Mouse (Mus musculus): Measurements from ENCODE around the gene Pum1.
"Not testable (repeated sequence)": the region's sequence is repeated elsewhere in the genome, so short reads cannot be mapped to it uniquely, and the experiment has no call there.

Gene Pum1

DNA sequence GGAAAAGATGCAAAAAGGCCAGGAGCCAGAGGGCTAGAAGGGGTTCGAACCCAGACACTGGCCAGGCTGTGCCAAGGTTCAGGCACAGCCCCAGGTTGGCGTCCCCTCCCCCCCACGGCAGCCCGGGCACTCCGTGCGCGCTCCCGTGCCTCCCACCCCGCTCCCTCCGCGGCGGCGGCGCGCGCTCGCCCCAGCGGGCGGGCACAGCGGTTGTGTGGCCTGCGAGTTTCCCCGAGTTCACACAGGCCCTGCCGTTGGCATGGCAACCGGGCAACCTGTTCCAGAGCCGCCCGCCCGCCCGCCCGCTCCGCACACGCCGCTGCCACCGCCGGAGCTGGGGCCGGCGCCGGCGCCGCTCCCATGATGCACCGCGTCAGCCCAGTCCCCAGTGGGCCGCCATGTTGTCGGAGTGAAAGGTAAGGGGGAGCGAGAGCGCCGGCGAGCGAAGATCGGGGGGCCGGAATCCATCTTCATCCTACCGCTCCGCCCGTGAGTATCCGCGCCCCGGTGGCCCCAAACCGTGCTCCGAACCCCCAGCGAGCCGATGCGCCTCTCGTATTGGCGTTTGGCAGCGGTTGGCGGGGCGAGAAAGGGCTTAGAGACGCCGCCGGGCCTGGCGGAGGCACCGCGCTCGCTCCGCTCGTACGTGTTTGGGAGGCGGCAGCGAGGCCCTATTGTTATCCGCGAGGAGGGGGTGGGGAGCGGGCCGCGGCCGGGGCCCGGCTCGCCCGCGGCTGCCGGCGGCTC, at the start of gene Pum1:
Gene Pum1 (plus strand): TSS at position 343 of the 747 bp plus-strand sequence.
- DNase-seq (ENCODE audit: low read depth in 1 of 2, low spot score in 2 of 2): peak; percentile 33 to 59

DNA sequence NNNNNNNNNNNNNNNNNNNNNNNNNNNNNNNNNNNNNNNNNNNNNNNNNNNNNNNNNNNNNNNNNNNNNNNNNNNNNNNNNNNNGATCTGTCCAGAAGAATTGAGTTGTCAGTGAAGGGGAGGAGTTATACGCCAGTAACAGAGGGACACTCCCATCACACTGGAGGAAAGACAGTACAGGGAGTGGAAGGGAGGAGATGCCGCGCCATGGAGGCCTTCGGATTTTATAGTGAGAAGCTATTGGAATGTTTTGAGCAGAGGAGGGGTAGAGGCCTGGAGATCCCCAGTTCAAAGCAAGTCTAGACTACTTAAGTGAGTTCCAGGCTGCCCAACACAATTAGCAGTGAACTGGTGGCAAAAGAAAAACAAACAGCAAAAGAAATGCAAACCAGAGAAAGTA, 33.7 kb upstream of the Pum1 start:
- DNase-seq (ENCODE audit: low read depth in 1 of 2, low spot score in 2 of 2): no peak

DNA sequence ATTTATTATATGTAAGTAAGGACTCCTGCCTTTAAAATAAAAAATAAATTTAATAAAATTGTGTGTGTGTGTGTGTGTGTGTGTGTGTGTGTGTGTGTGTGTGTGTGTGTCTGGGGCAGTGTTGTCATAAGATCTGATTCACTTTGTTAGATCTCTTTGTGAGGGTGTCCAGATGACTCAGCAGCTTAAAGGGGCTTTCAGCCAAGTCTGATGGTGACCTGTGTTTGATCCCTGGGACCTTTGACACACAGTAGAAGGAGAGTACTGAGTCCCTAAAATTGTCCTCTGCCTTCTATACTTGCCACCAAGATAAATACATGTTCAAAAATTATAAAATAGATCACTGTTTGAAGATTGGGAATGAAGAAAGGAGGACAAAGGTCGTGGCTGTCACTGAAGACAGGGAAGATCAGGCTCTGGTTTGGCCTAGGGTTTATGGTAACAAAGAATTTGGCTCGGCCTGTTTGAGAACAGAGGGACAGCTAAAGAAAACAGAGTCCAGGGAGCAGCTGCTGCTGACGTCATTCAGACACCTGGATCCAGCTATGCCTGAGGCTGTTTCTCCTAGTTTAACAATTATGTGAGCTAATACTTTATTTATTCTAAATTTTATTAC, 32.8 kb upstream of the Pum1 start:
- no peak for DNase-seq (ENCODE audit: low read depth in 1 of 2, low spot score in 2 of 2)

DNA sequence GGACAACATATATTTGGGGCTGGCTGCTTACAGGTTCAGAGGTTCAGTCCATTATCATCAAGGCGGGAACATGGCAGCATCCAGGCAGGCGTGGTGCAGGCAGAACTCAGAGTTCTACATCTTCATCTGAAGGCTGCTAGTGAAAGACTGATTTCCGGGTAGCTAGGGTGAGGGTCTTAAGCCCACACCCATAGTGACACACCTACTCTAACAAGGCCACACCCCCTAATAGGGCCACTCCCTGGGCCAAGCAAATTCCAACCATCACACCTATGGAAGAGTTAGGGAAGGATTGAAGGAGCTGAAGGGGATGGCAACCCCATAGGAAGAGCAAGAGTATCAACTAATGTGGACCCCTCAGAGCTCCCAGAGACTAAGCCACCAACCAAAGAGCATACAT, 28.0 kb upstream of the Pum1 start:
- not testable (repeated sequence) for DNase-seq (ENCODE audit: low read depth in 1 of 2, low spot score in 2 of 2)

DNA sequence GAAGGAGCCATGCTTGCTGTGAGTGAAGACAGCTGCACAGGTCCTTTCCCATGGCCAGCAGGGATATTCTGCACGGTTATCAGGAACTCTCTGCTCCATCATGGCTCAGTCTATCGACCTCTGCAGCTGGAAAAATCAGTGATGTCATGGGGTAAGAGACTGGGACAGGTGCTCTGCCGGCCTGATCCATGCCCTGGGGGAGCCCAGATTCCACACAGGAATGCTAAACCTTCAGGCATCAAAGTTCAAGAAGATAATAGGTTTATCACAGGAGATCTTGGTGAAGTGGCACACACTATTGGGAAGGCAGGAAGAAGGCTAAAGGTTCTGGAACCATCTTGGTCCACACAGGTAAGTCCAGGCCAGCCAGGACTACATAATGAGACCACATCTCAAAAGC, 26.4 kb upstream of the Pum1 start:
- DNase-seq (ENCODE audit: low read depth in 1 of 2, low spot score in 2 of 2): no peak

DNA sequence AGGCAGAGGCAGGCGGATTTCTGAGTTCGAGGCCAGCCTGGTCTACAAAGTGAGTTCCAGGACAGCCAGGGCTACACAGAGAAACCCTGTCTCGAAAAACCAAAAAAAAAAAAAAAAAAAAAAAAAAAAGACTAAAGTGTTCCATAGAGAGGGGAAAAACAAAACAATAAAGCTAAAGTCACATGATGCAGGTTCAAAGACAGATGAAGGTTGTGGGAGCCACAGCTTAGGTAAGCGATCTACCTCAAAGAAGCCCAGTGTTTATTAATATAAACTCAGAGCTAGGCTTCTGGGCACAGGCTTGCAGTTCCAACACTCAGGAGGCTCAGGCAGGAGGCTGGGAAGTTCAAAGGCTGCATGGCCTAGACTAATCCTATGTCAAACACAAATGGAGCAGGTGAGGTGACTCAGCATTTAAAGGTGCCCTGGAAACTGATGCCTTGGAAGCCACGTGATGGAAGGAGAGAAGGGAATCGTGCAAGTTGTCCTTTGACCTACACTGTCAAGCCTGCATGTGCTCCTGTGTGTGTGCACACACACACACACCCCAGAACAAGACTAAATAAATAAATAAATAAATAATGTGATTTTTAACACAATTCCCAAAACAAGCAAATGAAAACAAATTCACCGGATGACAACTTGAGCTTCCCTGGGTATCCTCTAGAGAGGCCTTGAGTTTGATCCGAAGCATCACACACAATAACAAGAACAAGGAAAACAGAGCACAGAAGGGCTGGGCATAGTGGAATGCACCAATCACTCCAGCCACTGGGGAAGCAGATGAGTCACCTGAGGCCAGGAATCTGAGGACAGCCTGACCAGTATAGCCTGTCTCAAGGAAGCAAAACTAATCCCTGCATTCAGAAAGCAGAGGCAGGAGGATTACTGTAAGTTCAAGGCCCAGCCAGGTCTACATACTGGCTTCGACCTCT, 25.4 kb upstream of the Pum1 start:
- DNase-seq (ENCODE audit: low read depth in 1 of 2, low spot score in 2 of 2): no peak

DNA sequence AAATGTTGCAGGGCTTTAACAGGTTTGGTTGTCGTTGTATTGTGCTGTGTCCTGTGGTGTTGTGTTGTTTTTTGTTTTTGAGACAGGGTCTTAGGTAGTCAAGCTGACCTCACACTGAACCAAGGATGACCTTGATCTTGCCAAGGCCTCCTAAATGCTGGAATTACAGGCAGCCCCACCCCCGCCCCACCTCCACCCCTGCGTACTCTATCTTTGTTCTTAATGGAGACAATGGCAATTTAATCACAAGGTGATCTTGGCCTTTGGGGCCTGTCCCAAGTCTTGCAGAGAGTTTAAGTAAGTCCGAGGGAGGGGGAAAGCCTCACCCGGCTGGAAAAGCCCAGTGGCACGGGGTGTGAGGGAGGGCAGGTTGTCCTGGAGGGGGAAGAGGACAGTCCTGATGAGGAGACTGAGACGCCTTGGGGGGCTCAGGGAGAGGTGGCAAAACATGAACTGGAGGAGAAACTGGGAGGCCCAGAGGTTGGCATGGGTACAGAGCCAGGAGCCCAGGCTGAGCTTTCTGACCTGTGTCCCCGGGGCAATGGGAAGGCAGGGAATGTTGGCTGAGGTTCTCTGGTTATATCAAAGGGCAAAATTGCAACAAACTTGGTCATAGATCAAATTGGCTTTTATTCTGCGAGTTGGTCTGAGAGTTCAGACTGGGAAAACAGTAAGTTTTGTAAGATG, 22.9 kb upstream of the Pum1 start:
- DNase-seq (ENCODE audit: low read depth in 1 of 2, low spot score in 2 of 2): no peak

DNA sequence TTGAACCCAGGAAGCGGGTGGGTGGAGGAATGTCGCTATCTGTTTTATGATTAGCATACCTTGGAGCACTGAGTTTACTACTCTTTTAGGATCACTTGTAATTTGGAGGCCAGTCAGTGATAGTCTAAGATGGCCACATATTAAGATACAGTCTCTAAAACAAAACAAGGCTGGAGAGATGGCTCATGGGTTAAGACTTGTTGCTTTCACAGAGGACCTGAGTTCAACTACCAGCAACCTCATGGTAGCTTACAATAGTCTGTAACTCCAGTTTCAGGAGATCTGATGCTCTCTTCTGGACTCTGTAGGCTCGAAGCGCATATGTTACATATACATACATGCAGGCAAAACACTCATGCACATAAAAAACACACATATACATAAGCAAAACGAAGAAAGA, 20.7 kb upstream of the Pum1 start:
- no peak for DNase-seq (ENCODE audit: low read depth in 1 of 2, low spot score in 2 of 2)

DNA sequence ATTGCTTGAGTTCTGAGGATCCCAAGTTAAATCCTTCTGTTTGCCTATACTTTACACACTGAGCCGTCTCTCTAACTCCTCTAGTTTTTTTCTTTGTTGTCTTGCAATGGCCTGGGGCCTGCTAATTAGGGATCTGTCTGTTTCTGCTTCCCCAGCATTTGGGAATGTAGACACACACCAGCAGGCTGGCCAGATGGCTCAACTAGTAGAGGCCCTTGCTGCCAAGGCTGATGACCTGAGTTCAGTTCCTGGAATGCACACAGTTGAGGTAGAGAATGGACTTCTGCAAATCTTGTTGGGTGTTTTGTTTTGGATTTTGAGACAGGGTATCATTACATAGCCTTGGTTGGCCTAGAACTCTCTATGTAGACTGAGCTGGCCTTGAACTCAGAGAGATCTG, 17.7 kb upstream of the Pum1 start:
- DNase-seq (ENCODE audit: low read depth in 1 of 2, low spot score in 2 of 2): no peak

DNA sequence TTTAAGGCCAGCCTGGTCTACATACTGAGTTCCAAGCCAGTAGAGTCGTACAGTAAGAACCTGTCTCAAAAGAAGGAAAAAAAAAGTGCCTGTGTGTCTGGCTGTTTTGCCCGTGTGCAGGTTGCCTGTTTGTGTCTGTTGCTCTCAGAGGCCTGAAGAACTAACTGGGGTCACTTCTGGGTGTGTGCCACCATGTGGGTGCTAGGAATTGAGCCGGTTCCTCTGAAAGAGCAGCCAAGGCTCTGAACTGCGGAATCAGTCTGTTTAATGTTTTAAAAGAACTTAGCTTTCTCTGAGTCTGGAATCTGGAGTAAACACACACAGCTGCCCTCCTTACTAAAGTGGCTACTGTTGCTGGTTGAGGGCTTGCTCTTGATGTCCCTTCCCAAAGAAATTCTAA, 11.8 kb upstream of the Pum1 start:
- DNase-seq (ENCODE audit: low read depth in 1 of 2, low spot score in 2 of 2): no peak

DNA sequence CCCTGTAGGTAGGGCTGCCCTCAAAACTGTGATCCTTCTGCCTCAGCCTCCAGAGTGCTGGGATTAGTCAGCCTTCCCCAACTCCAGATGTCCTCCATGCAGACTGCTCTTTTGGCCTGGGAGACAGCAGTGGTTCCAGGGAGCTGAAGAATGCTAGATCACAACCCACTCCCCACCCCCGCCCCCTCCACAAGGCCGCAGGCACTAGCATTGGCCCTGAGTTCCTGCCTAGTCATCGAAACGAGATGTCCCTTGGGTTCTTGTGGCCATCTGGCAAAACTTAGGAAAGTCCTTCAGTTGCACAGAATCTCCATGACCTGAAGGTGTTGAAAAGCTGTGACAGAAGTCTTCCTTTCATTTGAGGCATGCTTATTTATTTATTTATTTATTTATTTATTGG, 10.6 kb upstream of the Pum1 start:
- no peak for DNase-seq (ENCODE audit: low read depth in 1 of 2, low spot score in 2 of 2)

DNA sequence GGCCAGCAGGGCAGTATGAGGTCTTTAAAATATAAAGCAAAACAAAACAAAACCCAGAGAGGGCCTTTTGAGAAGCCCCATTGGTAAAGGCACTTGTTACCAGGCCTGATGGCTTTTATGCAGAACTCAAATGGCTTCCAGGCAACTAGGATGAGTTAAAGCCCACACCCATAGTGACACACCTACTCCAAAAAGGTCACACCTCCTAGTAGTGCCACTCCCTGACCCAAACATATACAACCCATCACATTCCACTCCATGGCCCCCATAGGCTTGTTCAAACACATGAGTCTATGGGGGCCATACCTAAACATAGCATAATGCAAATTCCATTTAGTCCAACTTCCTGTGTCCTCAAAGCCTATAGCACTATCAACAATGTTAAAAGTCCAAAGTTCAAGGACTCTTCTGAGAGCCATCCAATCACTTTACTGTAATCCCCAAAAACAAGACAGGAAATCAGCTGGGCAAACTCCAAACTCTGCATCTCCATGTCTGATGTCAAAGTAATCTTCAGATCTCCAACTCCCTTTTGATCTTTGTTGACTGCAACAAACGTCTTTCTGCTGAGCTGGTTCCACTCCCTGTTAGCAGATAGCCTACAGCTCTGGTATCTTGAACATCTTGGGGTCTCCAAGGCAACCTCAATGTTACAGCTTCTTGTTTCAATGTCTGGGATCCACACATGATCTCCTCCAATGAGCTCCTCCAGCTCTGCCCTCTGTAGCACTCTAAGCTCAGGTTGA, 5.1 kb upstream of the Pum1 start:
- DNase-seq (ENCODE audit: low read depth in 1 of 2, low spot score in 2 of 2): no peak

DNA sequence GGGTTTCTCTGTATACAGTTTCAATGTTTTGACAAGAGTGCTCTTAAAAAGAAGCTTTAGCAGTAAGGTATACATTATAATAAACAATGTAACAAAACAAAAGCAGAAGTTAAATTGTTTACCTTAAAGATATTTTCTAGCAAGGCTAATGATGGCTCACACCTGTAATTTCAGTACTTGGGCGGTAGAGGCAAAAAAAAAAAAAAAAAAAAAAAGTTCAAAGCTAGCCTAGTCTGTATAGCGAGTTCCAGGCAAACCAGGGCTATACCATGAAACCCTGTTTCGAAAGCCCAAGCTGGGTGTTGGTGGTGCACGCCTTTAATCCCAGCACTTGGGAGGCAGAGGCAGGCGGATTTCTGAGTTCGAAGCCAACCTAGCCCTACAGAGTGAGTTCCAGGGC, 3.7 kb upstream of the Pum1 start:
- DNase-seq (ENCODE audit: low read depth in 1 of 2, low spot score in 2 of 2): no peak

DNA sequence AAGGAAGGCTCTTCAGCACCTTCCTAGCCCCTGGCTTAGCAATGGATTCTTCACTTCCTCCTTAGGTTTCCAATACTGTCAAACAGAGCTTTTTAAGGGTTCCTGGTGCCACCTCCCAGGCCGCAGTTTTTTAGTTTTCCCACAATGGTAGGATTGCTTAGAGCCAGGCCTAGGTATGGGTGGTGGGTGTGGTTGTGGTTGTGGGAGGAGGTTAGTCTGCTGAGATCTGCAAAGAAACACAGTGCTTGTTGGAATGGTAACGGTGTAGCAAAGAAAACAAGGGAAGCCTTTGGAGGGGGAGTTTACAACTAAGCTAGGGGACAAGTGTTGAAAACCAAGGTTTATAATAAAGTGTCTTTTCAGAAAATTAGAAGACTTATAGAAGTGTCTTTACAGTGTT, 3.0 kb upstream of the Pum1 start:
- no peak for DNase-seq (ENCODE audit: low read depth in 1 of 2, low spot score in 2 of 2)

DNA sequence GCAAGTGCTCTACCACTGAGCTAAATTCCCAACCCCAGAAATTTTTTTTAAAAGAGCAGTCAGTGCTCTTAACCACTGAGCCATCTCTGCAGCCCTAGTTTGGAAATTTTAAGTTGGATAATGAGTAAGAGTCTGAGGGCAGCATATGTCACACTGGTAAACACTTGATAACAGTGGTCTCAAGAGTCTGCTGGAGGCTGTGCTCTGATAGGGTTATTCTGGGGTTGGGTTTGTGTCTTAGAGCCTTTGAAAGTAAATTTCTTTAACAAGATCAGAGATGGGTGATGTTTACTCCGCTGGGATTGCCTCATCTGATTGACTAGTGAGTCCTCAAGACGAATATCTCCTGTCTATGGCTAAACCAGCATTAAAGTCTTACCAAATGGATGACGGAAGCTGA, 2.0 kb upstream of the Pum1 start:
- no peak for DNase-seq (ENCODE audit: low read depth in 1 of 2, low spot score in 2 of 2)

DNA sequence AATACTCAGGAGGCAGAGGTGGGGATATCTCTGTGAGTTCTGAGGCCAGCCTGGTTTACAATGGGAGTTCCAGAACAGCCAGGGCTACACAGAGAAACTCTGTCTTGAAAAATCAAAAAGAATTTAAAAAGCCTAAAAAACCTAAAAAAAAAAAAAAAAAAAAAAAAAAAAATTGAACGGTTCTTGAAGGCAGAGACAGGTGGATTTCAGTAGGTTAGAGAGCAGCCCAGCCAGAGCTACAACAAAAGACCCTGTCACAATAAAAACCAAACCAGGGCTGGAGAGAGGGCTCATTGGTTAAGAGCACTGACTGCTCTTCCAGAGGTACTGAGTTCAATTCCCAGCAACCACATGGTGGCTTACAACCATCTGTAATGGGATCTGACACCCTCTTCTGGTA, 816 bp upstream of the Pum1 start:
- DNase-seq (ENCODE audit: low read depth in 1 of 2, low spot score in 2 of 2): not testable (repeated sequence)

DNA sequence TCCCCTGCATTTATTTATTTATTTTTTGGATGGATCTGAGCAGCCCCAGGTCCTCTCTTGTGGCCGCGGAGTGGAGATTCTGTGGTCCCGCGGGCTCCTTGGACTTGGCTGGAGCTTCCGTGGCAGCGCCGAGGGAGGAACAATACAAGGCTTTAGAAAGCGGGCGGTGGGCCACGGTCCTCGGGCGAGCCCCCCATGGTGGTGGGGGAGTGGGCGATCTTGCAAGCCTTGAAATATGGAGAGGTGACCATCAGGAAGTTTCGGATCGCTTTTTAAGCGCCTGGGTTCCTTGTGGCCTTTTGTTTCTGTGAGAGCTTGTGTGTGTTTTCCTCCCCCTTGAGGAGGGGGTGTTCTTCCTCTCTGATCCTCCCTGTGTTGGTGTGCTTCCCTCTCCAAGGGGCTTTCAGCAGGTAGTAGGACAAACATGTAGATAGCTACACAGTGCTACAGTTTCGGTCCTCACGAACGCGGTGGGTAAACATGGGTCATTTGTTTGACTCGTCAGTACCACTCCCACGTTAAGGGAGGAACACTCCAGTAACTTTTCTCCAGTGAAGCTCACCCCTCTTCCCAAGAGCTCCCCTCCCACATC, 785 bp downstream of the Pum1 start:
- no peak for DNase-seq (ENCODE audit: low read depth in 1 of 2, low spot score in 2 of 2)

DNA sequence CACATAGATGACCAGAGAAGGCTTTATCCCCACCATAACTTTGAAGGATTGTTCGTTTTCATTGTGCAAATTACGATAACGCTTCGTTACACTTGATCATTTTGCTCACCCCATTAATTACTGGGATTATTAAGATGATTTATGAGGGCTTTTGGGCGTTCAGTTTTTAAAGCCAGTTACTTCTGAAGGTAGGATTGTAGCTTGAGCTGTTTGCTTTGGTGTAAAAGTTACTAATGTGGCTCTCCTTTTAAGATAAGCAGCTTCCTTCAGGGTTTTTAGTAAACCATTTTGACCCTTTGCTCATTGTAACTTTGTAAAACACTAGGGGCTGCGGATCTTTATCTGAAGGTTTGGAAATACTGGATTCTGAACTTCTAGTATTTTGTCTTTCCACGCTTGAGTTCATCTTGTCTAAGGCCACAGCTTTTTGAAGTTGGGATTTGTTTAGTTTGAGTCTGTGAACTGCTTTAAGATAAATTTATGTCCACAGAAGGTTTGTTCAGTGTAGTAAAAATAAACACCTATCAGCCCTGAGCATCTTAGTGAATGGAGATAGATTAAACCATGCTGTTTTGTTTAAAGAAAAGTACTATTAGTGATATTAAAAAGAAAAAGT, 1.4 kb downstream of the Pum1 start:
- DNase-seq (ENCODE audit: low read depth in 1 of 2, low spot score in 2 of 2): no peak

DNA sequence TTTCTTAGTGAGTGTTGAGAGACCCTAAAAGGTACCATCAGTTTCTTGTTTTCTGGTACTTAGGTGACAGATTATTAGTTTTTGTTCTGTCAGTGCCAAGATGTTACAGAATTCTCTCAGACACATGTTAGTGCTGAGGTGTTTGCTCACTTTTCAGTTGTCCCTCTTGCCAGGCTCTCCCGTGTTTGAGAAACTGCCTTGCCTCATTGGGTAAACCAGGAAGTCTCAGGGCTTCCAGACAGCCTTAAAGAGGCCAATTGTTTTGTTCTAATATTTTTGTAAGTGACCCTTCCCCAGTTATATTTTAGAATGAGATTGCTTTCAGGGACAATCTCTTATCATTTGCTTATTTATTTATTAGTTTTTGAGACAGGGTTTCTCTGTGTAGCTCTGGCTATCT, 2.1 kb downstream of the Pum1 start:
- DNase-seq (ENCODE audit: low read depth in 1 of 2, low spot score in 2 of 2): no peak

DNA sequence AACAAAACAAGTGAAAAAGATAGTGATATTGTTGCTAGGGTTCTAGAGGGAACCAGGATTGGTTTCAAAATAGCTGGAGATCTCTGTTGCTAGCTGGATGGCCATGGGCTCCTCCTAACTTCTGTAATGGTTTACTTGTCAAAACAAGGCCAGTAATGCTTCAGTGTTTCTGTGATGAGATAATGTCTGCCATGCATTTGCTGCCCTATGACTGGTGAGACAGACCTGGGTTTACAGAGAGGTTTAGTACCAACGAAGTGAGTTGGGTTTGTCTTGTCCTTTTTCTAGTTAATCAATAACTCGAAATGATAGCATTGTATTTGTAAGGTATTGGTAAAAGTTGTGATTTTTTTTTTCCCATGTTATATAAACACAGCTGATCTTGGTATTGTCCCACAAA, 4.6 kb downstream of the Pum1 start:
- DNase-seq (ENCODE audit: low read depth in 1 of 2, low spot score in 2 of 2): no peak
